Mouse (Mus musculus) midbrain, embryonic 13.5 days (tissue): ENCODE results near the gene E4f1. TPM values are rescaled to one million over a fixed set of nuclear protein-coding genes. Genes with fewer than 3 reads are reported as not detected.

Experiments
- ATAC-seq: fragments of 200-750 bp; cut with Nextera tagmentation; 2 replicates; pipeline ENCODE4 v1.8.0; 2017; ENCODE audit warnings: mild to moderate bottlenecking, moderate TSS enrichment, moderate library complexity
- H3K27ac ChIP-seq: fragments of 300-500 bp; sonication (generic); 2 replicates; pipeline ENCODE4 v1.5.1; 2015; ENCODE audit warnings: inconsistent platforms, mild to moderate bottlenecking, moderate library complexity
- H3K27me3 ChIP-seq: fragments of 300-500 bp; sonication (generic); 2 replicates; pipeline ENCODE4 v1.6.1; 2015; ENCODE audit warnings: mild to moderate bottlenecking, inconsistent platforms
- H3K36me3 ChIP-seq: fragments of 300-500 bp; sonication (generic); 2 replicates; pipeline ENCODE4 v1.6.1; 2015; ENCODE audit warnings: mild to moderate bottlenecking, inconsistent platforms
- H3K4me1 ChIP-seq: fragments of 300-500 bp; sonication (generic); replicated peaks from 2 replicates; pipeline ENCODE4 v1.6.1; 2015; ENCODE audit warnings: inconsistent platforms
- H3K4me2 ChIP-seq: fragments of 300-500 bp; sonication (generic); replicated peaks from 2 replicates; pipeline ENCODE4 v1.6.1; 2015; ENCODE audit warnings: moderate library complexity, mild to moderate bottlenecking, inconsistent platforms
- H3K4me3 ChIP-seq: fragments of 300-500 bp; sonication (generic); replicated peaks from 2 replicates; pipeline ENCODE4 v1.5.1; 2015; ENCODE audit warnings: mild to moderate bottlenecking, inconsistent platforms
- H3K9ac ChIP-seq: fragments of 300-500 bp; sonication (generic); replicated peaks from 2 replicates; pipeline ENCODE4 v1.6.1; 2015; ENCODE audit warnings: mild to moderate bottlenecking, inconsistent platforms
- H3K9me3 ChIP-seq: fragments of 300-500 bp; sonication (generic); 2 replicates; pipeline ENCODE4 v1.6.1; 2016; ENCODE audit warnings: mild to moderate bottlenecking, inconsistent platforms
- WGBS: fragments of 180-500 bp; shearing (Covaris S2); methylation state at CpG from one replicate; pipeline ENCODE4 v1.1.7; 2015; 5-methylcytosine and 5-hydroxymethylcytosine counted together
- polyA plus RNA-seq: library from polyadenylated mRNA; unstranded; fragments of >200 nt; fragmentation: Nextera tagmentation; extraction: Ambion mirVana; gene quantifications from 2 replicates; pipeline ENCODE4 v1.2.1, GENCODE M21; 2015

Gene E4f1
- polyA plus RNA-seq, 1 experiment from 2014 or later = 45.1 TPM

DNA sequence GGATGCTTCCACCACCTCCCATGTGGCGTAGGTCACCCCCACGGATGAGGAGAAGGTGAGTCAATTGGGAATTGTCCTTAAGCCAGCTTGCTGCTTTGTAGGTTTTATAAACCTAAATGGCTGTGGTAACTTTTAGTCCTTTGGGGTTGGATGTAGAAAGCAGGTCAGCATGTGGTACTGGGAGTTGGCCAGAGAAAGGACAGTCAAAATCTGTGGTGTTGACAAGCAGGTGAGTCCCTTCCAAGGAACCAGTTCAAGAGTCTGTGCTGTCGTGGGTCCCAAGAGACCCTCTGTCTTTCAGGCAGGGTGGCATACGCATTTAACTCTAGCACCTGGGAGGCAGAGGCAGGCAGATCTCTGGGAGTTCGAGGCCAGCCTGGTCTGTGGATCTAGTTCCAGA, 45.6 kb downstream of the E4f1 start:
- Histone ChIP-seq H3K4me2 (no peak overlapping the region), H3K4me3 (no peak overlapping the region), H3K27ac (no peak overlapping the region), H3K27me3 (no peaks in the 10 kb centered on the region), H3K4me1 (peaks cover 16% of the 10 kb centered on the region), H3K9ac (no peak overlapping the region), H3K36me3 (peaks cover 57% of the 10 kb centered on the region), H3K9me3 (no peaks in the 10 kb centered on the region)
- ATAC-seq = no peak
- 95% methylated on average over 5 of the region's 5 CpGs for WGBS

DNA sequence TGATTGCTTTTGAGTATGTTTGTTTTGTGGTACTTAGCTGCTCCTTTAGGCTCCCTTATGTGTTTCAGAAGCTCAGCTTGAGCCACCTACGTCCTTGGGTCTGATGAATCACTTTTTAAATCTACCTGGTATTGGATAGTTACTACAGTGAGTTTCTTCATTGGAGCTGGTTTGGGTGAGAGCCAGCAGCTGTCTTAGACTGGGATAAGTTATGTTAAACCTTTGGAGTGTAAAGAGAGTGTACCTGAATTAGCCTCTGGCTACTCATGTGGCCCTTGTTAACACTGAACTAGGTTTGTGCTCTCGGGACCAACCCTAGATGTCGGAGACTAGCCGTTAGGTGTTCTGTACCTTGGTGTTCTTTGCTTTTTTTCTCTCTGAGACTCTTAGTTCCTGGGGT, 47.0 kb downstream of the E4f1 start:
- no peaks in the 10 kb centered on the region for H3K27me3 ChIP-seq

DNA sequence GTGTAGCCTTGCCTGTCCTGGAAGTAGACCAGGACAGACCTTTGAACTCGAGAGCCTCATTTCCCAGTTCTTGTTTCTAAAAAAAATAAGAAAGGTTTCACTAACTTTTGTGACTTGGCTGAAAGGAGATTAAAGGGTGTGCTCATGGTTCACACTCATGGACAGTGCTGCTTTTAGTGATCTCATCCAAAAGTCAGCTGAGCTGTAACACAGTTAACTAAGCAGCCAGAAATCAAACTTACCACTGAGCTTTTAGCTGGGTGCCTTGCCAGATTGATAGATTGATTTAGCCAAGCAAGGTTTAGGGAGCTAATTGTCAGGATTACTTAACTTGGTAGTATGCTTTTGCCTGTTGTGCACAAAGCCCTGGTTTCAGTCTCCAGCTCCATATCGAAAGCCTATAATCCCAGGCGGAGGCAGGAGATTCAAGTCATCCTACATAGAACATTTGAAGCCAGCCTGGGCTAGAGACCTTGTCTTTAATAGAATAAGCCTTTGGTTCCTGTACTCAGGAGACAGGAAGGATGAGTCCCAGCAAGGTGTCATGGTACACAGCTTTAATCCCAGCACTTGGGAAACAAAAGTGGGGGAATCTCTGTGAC, 54.0 kb downstream of the E4f1 start:
- Histone ChIP-seq H3K36me3 (peaks cover 39% of the 10 kb centered on the region), H3K4me1 (peaks cover 36% of the 10 kb centered on the region), H3K27ac (no peak overlapping the region), H3K9me3 (no peaks in the 10 kb centered on the region), H3K4me3 (peak overlapping the region; percentile 97), H3K9ac (peak overlapping the region; percentile 96), H3K27me3 (no peaks in the 10 kb centered on the region), H3K4me2 (peak overlapping the region; percentile 97)
- ATAC-seq = no peak
- WGBS = 94% methylated on average over 3 of the region's 3 CpGs

More for the DNA sequence above, 47.0 kb downstream of the E4f1 start:
- Histone ChIP-seq H3K9me3 (no peaks in the 10 kb centered on the region), H3K36me3 (peaks cover 71% of the 10 kb centered on the region), H3K9ac (no peak overlapping the region), H3K4me3 (no peak overlapping the region), H3K27ac (no peak overlapping the region), H3K4me2 (no peak overlapping the region), H3K4me1 (peaks cover 11% of the 10 kb centered on the region)
- no peak for ATAC-seq
- 95% methylated on average over 4 of the region's 4 CpGs for WGBS

DNA sequence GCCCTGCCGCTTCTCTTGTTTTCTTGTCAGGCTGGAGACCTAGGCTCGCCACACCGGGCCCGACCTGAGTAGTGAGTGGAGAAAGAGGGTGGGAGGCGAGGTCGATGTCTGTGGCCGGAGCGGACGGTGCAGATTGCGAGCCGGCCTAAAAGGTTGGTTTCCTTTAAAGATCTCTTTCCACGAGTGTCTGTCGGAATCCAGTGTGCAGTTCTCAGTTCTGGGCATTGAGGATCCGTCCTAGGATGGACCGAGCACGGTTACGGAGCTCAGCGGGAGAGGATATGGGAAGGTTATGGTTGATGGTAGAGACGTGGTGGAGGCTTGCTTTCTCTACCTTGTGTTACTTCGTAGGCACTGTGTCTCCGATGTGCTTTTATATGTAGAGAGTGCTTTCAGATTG, 55.1 kb downstream of the E4f1 start:
- peaks cover 36% of the 10 kb centered on the region for H3K36me3 ChIP-seq

DNA sequence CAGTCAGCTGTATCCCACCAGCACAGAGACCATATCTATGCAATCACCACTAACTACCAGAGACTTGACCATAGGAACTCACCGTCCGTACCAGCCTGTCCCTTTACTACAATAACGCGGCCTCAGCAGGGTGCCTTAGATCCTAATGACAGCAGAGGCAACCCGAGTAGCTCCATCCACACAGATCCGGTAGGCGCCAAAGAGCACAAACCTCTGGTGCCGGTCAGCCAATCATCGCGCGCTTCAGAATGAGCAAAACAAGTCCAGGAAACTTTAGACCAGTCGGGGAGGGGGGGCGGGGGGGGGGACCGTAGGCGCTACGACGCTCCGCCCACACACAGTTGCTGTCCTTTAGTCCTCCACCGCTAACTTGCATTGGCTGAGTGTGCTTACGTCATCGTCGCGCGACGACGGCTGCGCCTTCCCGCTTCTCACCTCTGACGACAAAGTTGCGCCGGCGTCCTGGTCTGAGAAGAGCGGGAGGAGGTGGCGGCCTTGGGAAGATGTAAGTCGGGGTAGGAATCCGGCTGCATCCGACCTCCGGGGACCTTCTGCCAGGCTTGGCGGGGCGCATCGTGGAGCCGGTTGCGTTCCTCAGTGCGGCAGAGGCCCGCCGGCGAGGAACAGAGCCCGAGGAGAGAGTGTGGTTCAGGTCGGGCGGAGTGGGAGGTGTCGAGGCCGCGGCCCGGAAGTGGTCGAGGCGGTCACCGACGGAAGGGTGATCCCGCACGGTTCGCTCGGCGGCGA, 55.7 kb downstream of the E4f1 start, which contains the start of gene Rnps1:
Gene Rnps1 (plus strand): TSS at position 336 of the 747 bp plus-strand sequence.
- peaks cover 36% of the 10 kb centered on the region for H3K4me1 ChIP-seq
- H3K9me3 ChIP-seq = no peaks in the 10 kb centered on the region
- peak within 1 kb of the TSS; percentile 89 for H3K27ac ChIP-seq
- peaks cover 36% of the 10 kb centered on the region for H3K36me3 ChIP-seq
- H3K27me3 ChIP-seq = no peaks in the 10 kb centered on the region
- peak within 1 kb of the TSS; percentile 97 for H3K4me3 ChIP-seq
- H3K9ac ChIP-seq = peak within 1 kb of the TSS; percentile 96
- WGBS = under 1% methylated on average over 64 of the region's 64 CpGs
- ATAC-seq = peak; percentile 96
- peak within 1 kb of the TSS; percentile 97 for H3K4me2 ChIP-seq

More for the DNA sequence above, 55.1 kb downstream of the E4f1 start:
- 0% methylated on average over 21 of the region's 21 CpGs for WGBS
- H3K4me2 ChIP-seq = peak overlapping the region; percentile 97
- ATAC-seq = no peak
- H3K4me1 ChIP-seq = peaks cover 36% of the 10 kb centered on the region
- H3K9ac ChIP-seq = peak overlapping the region; percentile 96
- peak overlapping the region; percentile 97 for H3K4me3 ChIP-seq
- H3K9me3 ChIP-seq = no peaks in the 10 kb centered on the region
- H3K27ac ChIP-seq = peak overlapping the region; percentile 89
- no peaks in the 10 kb centered on the region for H3K27me3 ChIP-seq

DNA sequence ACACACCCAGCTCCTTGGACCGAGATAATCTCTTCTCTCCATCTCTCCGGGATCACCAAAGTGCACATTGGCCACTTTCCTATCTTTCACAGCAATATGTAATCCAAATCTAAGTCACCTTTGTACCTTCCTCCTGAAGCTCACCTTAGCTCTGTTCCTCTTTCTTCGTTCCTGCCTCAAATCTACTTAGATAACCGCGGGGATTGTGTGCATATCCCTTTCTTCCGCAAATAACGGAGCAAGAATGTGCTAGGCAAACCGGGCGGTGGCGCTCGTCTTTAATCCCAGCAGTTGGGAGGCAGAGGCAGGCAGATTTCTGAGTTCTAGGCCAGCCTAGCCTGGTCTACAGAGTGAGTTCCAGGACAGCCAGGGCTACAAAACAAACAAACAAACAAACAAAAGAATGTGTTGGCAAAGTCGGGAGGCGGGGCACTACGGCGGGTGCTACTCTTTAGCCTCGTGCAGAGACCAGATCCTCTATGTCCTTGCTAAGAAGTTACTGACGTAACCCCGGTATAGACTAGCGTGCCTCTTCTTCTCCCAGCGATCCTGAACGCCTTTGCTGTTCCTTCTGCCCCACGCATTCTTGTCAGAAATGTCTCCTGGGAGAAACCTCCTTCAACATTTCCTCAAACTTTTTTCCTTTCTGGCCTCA, 56.4 kb downstream of the E4f1 start:
- Histone ChIP-seq H3K9ac (peak overlapping the region; percentile 66), H3K4me1 (peaks cover 36% of the 10 kb centered on the region), H3K36me3 (peaks cover 36% of the 10 kb centered on the region), H3K4me3 (peak overlapping the region; percentile 97), H3K9me3 (no peaks in the 10 kb centered on the region), H3K4me2 (peak overlapping the region; percentile 97), H3K27me3 (no peaks in the 10 kb centered on the region), H3K27ac (peak overlapping the region; percentile 58)
- WGBS = 36% methylated on average over 22 of the region's 22 CpGs
- peak; percentile 59 for ATAC-seq

DNA sequence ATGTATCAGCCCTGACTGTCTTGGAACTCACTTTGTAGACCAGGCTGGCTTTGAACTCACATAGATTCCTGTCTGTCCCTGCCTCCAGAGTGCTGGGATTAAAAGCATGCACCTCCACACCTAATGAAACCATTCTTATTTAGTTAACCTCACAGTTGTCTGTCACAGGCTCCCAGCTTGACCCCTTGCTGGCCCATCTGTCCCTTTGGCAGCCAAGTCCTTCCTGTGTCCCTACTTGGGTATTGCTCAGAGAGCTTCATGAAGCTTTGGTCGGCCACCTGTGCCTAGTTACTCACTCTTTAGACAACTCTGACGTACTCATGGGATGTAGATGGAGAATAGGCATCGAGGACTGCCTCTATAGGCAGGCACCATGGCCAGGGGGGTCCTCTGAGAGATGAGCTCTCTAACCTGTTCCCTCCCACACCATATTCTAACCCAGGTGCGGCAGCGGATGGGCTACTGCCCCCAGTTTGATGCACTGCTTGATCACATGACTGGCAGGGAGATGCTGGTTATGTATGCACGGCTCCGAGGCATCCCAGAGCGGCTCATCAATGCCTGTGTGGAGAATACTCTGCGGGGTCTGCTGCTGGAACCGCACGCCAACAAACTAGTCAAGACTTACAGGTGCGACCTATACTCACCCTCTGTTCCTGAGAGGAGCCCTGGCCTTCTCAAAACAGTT, 62.9 kb downstream of the E4f1 start:
- no peak for ATAC-seq
- 89% methylated on average over 12 of the region's 12 CpGs for WGBS
- Histone ChIP-seq H3K9me3 (no peaks in the 10 kb centered on the region), H3K4me1 (no peaks in the 10 kb centered on the region), H3K9ac (no peak overlapping the region), H3K36me3 (peaks cover 83% of the 10 kb centered on the region), H3K4me3 (no peak overlapping the region), H3K4me2 (no peak overlapping the region), H3K27ac (no peak overlapping the region), H3K27me3 (no peaks in the 10 kb centered on the region)

DNA sequence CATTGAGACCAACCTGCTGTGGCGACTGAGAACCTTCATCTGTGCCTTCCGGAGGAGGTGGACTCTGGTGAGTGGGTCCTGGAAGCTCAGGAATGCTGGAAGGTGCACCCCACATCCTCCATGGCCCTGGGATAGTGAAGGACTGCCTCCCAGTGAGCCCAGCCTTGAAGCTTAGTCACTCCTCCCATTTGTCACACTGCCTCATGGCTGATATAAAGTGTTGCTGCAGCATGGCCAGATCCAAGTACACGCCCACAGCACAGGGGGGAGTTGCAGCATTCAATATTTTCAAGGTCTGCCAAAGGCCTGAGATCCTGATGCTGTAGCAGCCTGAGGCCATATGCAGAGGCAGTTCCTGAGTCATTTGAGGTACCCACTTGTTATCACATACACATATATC, 67.7 kb downstream of the E4f1 start:
- Histone ChIP-seq H3K4me2 (no peak overlapping the region), H3K9ac (no peak overlapping the region), H3K4me3 (no peak overlapping the region), H3K9me3 (no peaks in the 10 kb centered on the region), H3K36me3 (peaks cover 95% of the 10 kb centered on the region), H3K4me1 (no peaks in the 10 kb centered on the region), H3K27me3 (no peaks in the 10 kb centered on the region), H3K27ac (no peak overlapping the region)
- no peak for ATAC-seq
- WGBS = 80% methylated on average over 3 of the region's 3 CpGs

DNA sequence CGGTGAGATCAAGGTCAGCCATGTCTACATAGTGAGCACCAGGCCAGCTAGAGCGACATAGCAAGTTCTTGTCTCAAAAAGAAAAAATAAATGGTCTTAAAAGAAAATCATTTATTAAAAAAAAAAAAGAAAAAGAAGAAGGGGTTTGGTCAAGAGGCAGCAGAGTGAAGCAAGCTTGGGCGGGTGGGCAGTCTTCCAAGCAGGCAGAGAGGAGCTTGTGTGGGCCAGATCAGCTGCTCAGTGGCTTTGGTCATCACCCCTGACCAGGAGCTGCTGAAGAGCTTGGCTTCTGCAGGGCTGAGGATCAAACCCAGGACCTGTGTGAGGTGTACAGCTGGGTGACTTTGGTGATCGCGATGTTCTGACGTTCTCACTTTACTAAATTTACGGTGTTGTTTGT, 75.7 kb downstream of the E4f1 start:
- 92% methylated on average over 7 of the region's 7 CpGs for WGBS
- H3K36me3 ChIP-seq = peaks cover 70% of the 10 kb centered on the region
- H3K9me3 ChIP-seq = no peaks in the 10 kb centered on the region
- H3K27me3 ChIP-seq = no peaks in the 10 kb centered on the region
- H3K9ac ChIP-seq = no peak overlapping the region
- H3K4me1 ChIP-seq = no peaks in the 10 kb centered on the region
- H3K4me2 ChIP-seq = no peak overlapping the region
- ATAC-seq = no peak
- no peak overlapping the region for H3K27ac ChIP-seq
- H3K4me3 ChIP-seq = no peak overlapping the region
